ENCODE assay signal across 9 mouse cellular contexts in the genomic region with DNA sequence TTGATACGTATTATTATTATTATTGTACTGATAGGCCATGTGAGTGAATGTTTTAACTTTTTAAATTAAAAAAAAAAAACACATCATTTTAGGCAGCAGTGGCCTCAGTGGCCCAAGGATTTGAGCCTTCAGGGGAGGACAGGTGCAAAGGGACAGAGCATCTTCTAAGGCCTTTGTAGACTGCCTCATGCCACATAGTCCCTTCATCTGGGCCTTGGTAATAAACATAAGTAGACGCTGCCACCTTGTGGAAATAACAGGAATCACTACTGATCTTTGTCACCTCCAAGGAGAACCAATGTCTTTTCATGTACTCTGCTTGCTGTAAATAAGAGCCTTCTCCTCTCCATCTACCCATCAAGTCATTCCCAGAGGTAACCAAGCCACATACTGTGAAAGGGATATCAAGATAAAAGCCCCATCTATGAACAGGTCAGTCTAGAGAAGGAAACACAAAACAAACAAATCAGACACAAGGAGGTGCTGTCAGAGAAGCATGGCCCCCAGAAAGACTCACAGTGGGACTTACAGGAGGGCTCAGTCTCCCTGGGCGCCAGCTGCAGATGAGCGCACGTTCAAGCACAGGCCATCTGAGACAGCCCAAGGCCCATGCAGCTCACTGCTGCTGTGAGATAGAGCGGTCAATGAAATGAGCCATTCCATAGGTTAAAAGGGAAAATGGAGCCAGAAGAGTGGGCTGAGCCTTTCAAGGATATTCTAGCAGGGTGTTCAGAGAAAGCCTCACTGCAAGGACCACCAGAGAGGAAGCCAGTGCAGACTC. TPM values are rescaled to one million over a fixed set of nuclear protein-coding genes. Genes with fewer than 3 reads are reported as not detected.
DNase-seq lines count a peak whose midpoint lies in the region; ATAC-seq and TF ChIP-seq lines count a peak whose summit lies in the region.
"Had no signal": no experiment of that assay in that cellular context is flagged by ENCODE, and none has a peak within 500 bp of the region (broad histone marks: within the 10 kb centered on the region; RNA-seq: fewer than 3 reads in every experiment).

No protein-coding gene starts in this region.

- TF ChIP-seq POLR2A in cortical plate, adult 2 months (IDR thresholded peaks at IDR 0.05; ENCODE audit: extremely low read depth, insufficient read depth, low read length) = no peak
- TF ChIP-seq POLR2A in limb, embryonic 14.5 days (IDR thresholded peaks at IDR 0.05; ENCODE audit: borderline replicate concordance, extremely low read depth, insufficient read depth, insufficient read length) = no peak

- WGBS in hindbrain, embryonic 12.5 days = 65% methylated on average over 6 of the region's 6 CpGs
- WGBS in limb, embryonic 14.5 days = 65% methylated on average over 6 of the region's 6 CpGs

- TF ChIP-seq CTCF in cortical plate, adult 2 months (IDR thresholded peaks at IDR 0.05; ENCODE audit: extremely low read depth, insufficient read depth, low read length) = peak; percentile 74

- no peaks in the 10 kb centered on the region for H3K36me3 ChIP-seq in hindbrain, embryonic 12.5 days
- no peaks in the 10 kb centered on the region for H3K36me3 ChIP-seq in limb, embryonic 14.5 days (ENCODE audit: control insufficient read depth, insufficient read depth, low read length)

- H3K9ac ChIP-seq in hindbrain, embryonic 12.5 days = no peak overlapping the region
- no peak overlapping the region for H3K9ac ChIP-seq in limb, embryonic 14.5 days (ENCODE audit: low read depth, low read length, severe bottlenecking)

- peak; percentile 57 for ATAC-seq in hindbrain, embryonic 12.5 days (ENCODE audit: low FRiP score)
- ATAC-seq in limb, embryonic 14.5 days (ENCODE audit: low FRiP score, low read depth) = no peak; the same call in 1 of the 2 replicates

- DNase-seq in kidney, adult 9 months = peak; percentile 70
- no peak for DNase-seq in kidney, adult 18-20 months
- peak; percentile 66 for DNase-seq in Muller cell, postnatal 12 days (ENCODE audit: inconsistent ontology term)
- peak; percentile 79 for DNase-seq in limb, embryonic 14.5 days (ENCODE audit: low spot score)
- peak; percentile 88 for DNase-seq in retina, embryonic 14.5 days (ENCODE audit: low spot score)
- no peak for DNase-seq in gastrocnemius, postnatal 14 days

- H3K9me3 ChIP-seq in hindbrain, embryonic 12.5 days (replicated peaks) = no peaks in the 10 kb centered on the region
- H3K9me3 ChIP-seq in limb, embryonic 14.5 days (ENCODE audit: control insufficient read depth, low read length) = no peaks in the 10 kb centered on the region

- no peaks in the 10 kb centered on the region for H3K27me3 ChIP-seq in hindbrain, embryonic 12.5 days
- H3K27me3 ChIP-seq in limb, embryonic 14.5 days (ENCODE audit: control insufficient read depth, insufficient read depth, low read length) = no peaks in the 10 kb centered on the region

- H3K27ac ChIP-seq in cortical plate, adult 2 months (ENCODE audit: insufficient read depth, low read length) = no peak overlapping the region
- H3K27ac ChIP-seq in hindbrain, embryonic 12.5 days = no peak overlapping the region
- H3K27ac ChIP-seq in limb, embryonic 14.5 days (replicated peaks; ENCODE audit: low read depth, low read length) = no peak overlapping the region

- H3K4me2 ChIP-seq in hindbrain, embryonic 12.5 days (replicated peaks) = no peak overlapping the region
- H3K4me2 ChIP-seq in limb, embryonic 14.5 days (replicated peaks; ENCODE audit: low read depth, low read length, severe bottlenecking) = no peak overlapping the region

- H3K4me1 ChIP-seq in cortical plate, adult 2 months (ENCODE audit: control insufficient read depth, insufficient read depth, low read length) = no peaks in the 10 kb centered on the region
- no peaks in the 10 kb centered on the region for H3K4me1 ChIP-seq in hindbrain, embryonic 12.5 days
- H3K4me1 ChIP-seq in limb, embryonic 14.5 days (ENCODE audit: control insufficient read depth, insufficient read depth, low read length) = no peaks in the 10 kb centered on the region

- intact Hi-C loops in gastrocnemius, postnatal 14 days (cut with DNase I; ENCODE audit: low total_unique reads) = loop anchor here (5.0 kb wide), 1 partner anchor 1119 kb away; no protein-coding TSS in a partner anchor

- no peak overlapping the region for H3K4me3 ChIP-seq in cortical plate, adult 2 months (ENCODE audit: insufficient read depth, low read length)
- no peak overlapping the region for H3K4me3 ChIP-seq in hindbrain, embryonic 12.5 days
- H3K4me3 ChIP-seq in limb, embryonic 14.5 days (replicated peaks; ENCODE audit: low read length) = no peak overlapping the region

RNA-seq across cellular contexts. Expression of a gene that starts 30.0 kb away (rescaled TPM):
- polyA plus RNA-seq in cortical plate, adult 2 months (2012; rRNA removed) = 0.42 and 0.44 TPM in 2 replicates
- polyA plus RNA-seq in hindbrain, embryonic 12.5 days (2016; fragmentation: Nextera tagmentation; extraction: Ambion mirVana) = 2.8 and 3.3 TPM in 2 replicates
- polyA plus RNA-seq in limb, embryonic 14.5 days (2012; rRNA removed) = 3.5 TPM in 2 replicates
- polyA plus RNA-seq in limb, embryonic 14.5 days (2014; fragmentation: Nextera tagmentation; extraction: Ambion mirVana) = 2.6 and 4.4 TPM in 2 replicates
- 10 to 100 TPM in 1 of 2 experiments, 1 to 10 TPM in 1; 1.7 to 12.3 TPM for total RNA-seq in gastrocnemius, postnatal 14 days (2021)

RNA-seq across cellular contexts. Expression of a gene that starts 42.8 kb away (rescaled TPM):
- polyA plus RNA-seq in cortical plate, adult 2 months (2012; rRNA removed) = 202 and 216 TPM in 2 replicates
- 16.0 and 17.0 TPM in 2 replicates for polyA plus RNA-seq in hindbrain, embryonic 12.5 days (2016; fragmentation: Nextera tagmentation; extraction: Ambion mirVana)
- 2.4 and 3.0 TPM in 2 replicates for polyA plus RNA-seq in limb, embryonic 14.5 days (2012; rRNA removed)
- polyA plus RNA-seq in limb, embryonic 14.5 days (2014; fragmentation: Nextera tagmentation; extraction: Ambion mirVana) = 0.23 and 0.28 TPM in 2 replicates
- 1 to 10 TPM; 1.7 to 2.0 TPM for total RNA-seq in gastrocnemius, postnatal 14 days (2021)
- polyA plus RNA-seq: liver, embryonic 16.5 days had no signal

Comparison
In these comparisons a context has a peak if more than half of its experiments do, and no peak if none do; other contexts are left out.
1. DNase-seq: peak in kidney, adult 9 months (single experiment), Muller cell, postnatal 12 days (single experiment), limb, embryonic 14.5 days (single experiment) and retina, embryonic 14.5 days (single experiment); none in kidney, adult 18-20 months (single experiment) and gastrocnemius, postnatal 14 days (single experiment).
2. RNA of a gene that starts 42.8 kb away (polyA plus RNA-seq): 202 to 216 TPM in cortical plate, adult 2 months; 16.0 to 17.0 TPM in hindbrain, embryonic 12.5 days and 0.23 to 3.0 TPM in limb, embryonic 14.5 days; every median in the first group is over 10 times any median in the second.